Mouse (Mus musculus): ENCODE data around the gene Iqca. TPM values are rescaled to one million over a fixed set of nuclear protein-coding genes. Genes with fewer than 3 reads are reported as not detected.

The Iqca gene
- polyA plus RNA-seq, 1 experiment from 2014 or later, result 0.62 TPM

- Histone ChIP-seq H3K4me2 (no peak overlapping the region), H3K27ac (no peak overlapping the region), H3K4me1 (no peaks in the 10 kb centered on the region), H3K4me3 (no peak overlapping the region), H3K36me3 (ENCODE audit: poor library complexity, severe bottlenecking) (no peaks in the 10 kb centered on the region), H3K27me3 (peaks cover 57% of the 10 kb centered on the region), H3K9me3 (replicated peaks) (no peaks in the 10 kb centered on the region), H3K9ac (no peak overlapping the region)
- no peak for ATAC-seq
- 37% methylated on average over 5 of the region's 5 CpGs for WGBS
Observed at GRCm38 (mm10) chr1:90000981-90001380, 152.2 kb downstream of the Iqca start.

DNA sequence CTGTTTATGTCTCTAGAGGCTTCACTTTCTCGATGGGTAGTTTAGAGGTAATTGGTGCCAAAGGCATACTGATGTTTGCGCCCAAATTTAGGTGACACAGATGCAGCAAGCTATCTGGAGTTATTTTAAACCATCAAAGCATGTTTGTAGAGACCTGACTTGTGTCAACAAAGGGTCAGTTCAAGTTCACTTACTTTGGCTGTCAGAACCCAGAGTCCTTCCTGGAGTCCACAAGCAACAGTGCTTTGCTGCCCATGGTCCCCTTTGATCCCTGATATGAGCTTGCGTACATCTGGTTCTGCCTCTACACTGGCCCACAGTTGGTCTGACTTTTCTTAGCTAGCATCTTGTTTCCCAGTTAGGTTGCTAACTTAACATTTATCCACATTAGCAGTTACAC lies 153.3 kb downstream of the Iqca start:
- no peak overlapping the region for H3K4me2 ChIP-seq
- no peaks in the 10 kb centered on the region for H3K9me3 ChIP-seq (replicated peaks)
- peaks cover 68% of the 10 kb centered on the region for H3K27me3 ChIP-seq
- H3K36me3 ChIP-seq (ENCODE audit: poor library complexity, severe bottlenecking), result no peaks in the 10 kb centered on the region
- H3K9ac ChIP-seq, result no peak overlapping the region
- ATAC-seq, result no peak
- H3K4me1 ChIP-seq, result no peaks in the 10 kb centered on the region
- 90% methylated on average over 3 of the region's 3 CpGs for WGBS
- H3K4me3 ChIP-seq, result no peak overlapping the region
- no peak overlapping the region for H3K27ac ChIP-seq

DNA sequence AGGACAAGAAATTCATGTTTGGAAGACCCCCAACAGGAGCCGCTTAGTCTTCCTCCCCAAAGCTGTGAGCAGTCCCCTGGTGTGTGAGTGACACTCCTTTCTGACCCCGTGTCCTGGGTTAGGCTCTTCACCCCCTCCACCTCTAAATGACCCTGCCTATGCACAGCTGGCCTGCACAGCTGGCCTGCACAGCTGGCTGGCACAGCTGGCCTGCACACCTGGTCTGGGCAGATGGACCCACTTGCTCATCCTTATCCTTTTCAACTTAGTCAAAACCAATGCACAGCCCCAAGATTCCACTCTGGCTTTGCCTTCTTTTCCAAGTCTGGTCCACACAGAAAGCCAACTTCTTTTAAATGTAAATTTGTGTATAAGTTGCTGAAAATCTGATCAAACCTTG lies 154.5 kb downstream of the Iqca start:
- H3K36me3 ChIP-seq (ENCODE audit: poor library complexity, severe bottlenecking), result no peaks in the 10 kb centered on the region
- peaks cover 74% of the 10 kb centered on the region for H3K27me3 ChIP-seq

GRCm38 (mm10) chr1:89998076-89998475 lies 155.1 kb downstream of the Iqca start:
- Histone ChIP-seq H3K9me3 (replicated peaks) (no peaks in the 10 kb centered on the region), H3K27me3 (peaks cover 80% of the 10 kb centered on the region), H3K4me3 (no peak overlapping the region), H3K4me1 (no peaks in the 10 kb centered on the region), H3K9ac (no peak overlapping the region), H3K36me3 (ENCODE audit: poor library complexity, severe bottlenecking) (no peaks in the 10 kb centered on the region), H3K4me2 (no peak overlapping the region), H3K27ac (no peak overlapping the region)
- 67% methylated on average over 7 of the region's 7 CpGs for WGBS
- no peak for ATAC-seq

More for the DNA sequence above, 154.5 kb downstream of the Iqca start:
- no peaks in the 10 kb centered on the region for H3K4me1 ChIP-seq
- 73% methylated on average over 2 of the region's 2 CpGs for whole genome bisulfite sequencing
- H3K9me3 ChIP-seq (replicated peaks), result no peaks in the 10 kb centered on the region
- no peak overlapping the region for H3K27ac ChIP-seq
- no peak overlapping the region for H3K9ac ChIP-seq
- no peak for ATAC-seq
- no peak overlapping the region for H3K4me3 ChIP-seq
- no peak overlapping the region for H3K4me2 ChIP-seq

DNA sequence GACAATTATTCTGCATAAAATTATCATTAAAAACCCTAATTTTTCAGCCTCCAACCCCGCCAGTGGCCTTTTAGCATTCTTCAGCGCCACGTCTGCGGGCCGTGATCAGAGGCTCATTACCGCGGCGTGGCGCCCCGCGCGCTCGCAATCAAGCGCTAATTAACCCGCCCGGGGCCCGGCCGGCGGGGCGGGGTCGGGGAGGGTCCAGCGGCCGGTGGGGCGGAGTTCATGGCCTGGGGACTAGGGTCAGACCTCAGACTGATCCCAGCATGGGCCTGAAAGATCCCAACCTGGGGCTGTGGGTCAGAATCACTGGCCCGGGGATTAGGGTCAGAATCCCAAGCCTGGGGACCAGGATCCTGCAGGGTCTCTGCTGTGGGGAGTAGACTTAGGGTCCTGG lies 160.9 kb downstream of the Iqca start:
- Histone ChIP-seq H3K4me1 (peaks cover 9% of the 10 kb centered on the region), H3K4me2 (peak overlapping the region; percentile 41), H3K9me3 (replicated peaks) (no peaks in the 10 kb centered on the region), H3K4me3 (0 out of 2 replicates have a peak overlapping the region, but pooled peaks have one; percentile 8), H3K36me3 (ENCODE audit: poor library complexity, severe bottlenecking) (no peaks in the 10 kb centered on the region), H3K27me3 (peaks cover 85% of the 10 kb centered on the region), H3K9ac (no peak overlapping the region), H3K27ac (no peak overlapping the region)
- no peak for ATAC-seq
- under 1% methylated on average over 25 of the region's 25 CpGs for WGBS

Other genes with a start within 250 kb of the Iqca start
- gene Gbx2, start 222.2 kb downstream of the Iqca start, polyA plus RNA-seq (2015; fragmentation: Nextera tagmentation; extraction: Ambion mirVana), result 18.7 and 29.4 TPM in 2 replicates
- 0.14 and 0.19 TPM in 2 replicates for gene Asb18, start 138.7 kb downstream of the Iqca start, polyA plus RNA-seq (2015; fragmentation: Nextera tagmentation; extraction: Ambion mirVana)
- gene Ackr3, start 50.6 kb upstream of the Iqca start, polyA plus RNA-seq (2015; fragmentation: Nextera tagmentation; extraction: Ambion mirVana), result 28.5 and 29.1 TPM in 2 replicates